Mouse (Mus musculus) stomach, embryonic 16.5 days (tissue): ENCODE measurements around the gene Metap1d. TPM values are rescaled to one million over a fixed set of nuclear protein-coding genes. Genes with fewer than 3 reads are reported as not detected.
A peak's percentile ranks its signal among the peaks of the same experiment; 100 is the strongest.

Experiments
- ATAC-seq: fragments of 200-750 bp; cut with Nextera tagmentation; 2 replicates; pipeline ENCODE4 v1.8.0; 2017; ENCODE audit warnings: moderate number of reproducible peaks, moderate TSS enrichment; ENCODE audit not compliant: insufficient read depth, low FRiP score
- H3K27ac ChIP-seq: fragments of 300-500 bp; sonication (generic); 2 replicates; pipeline ENCODE4 v1.5.1; 2014; ENCODE audit warnings: low read length
- H3K27me3 ChIP-seq: fragments of 300-500 bp; sonication (generic); 2 replicates; pipeline ENCODE4 v1.6.1; 2014; ENCODE audit warnings: low read length, control low read depth, mixed read lengths; ENCODE audit not compliant: control insufficient read depth, insufficient read depth
- H3K36me3 ChIP-seq: fragments of 300-500 bp; sonication (generic); 2 replicates; pipeline ENCODE4 v1.6.1; 2014; ENCODE audit warnings: low read length; ENCODE audit not compliant: control insufficient read depth, insufficient read depth
- H3K4me1 ChIP-seq: fragments of 300-500 bp; sonication (generic); 2 replicates; pipeline ENCODE4 v1.6.1; 2014; ENCODE audit warnings: low read length, control low read depth, mixed read lengths; ENCODE audit not compliant: control insufficient read depth, insufficient read depth
- H3K4me2 ChIP-seq: fragments of 300-500 bp; sonication (generic); 2 replicates; pipeline ENCODE4 v1.6.1; 2014; ENCODE audit warnings: low read depth, low read length, mixed read lengths
- H3K4me3 ChIP-seq: fragments of 300-500 bp; sonication (generic); replicated peaks from 2 replicates; pipeline ENCODE4 v1.5.1; 2014; ENCODE audit warnings: mild to moderate bottlenecking, low read length
- H3K9ac ChIP-seq: fragments of 300-500 bp; sonication (generic); 2 replicates; pipeline ENCODE4 v1.6.1; 2014; ENCODE audit warnings: low read length
- H3K9me3 ChIP-seq: fragments of 300-500 bp; sonication (generic); replicated peaks from 2 replicates; pipeline ENCODE4 v1.6.1; 2016; ENCODE audit warnings: low read length, control low read depth; ENCODE audit not compliant: control insufficient read depth
- WGBS: fragments of 180-500 bp; shearing (Covaris S2); extraction: QIAGEN DNeasy Blood & Tissue Kit; methylation state at CpG from one replicate; pipeline ENCODE4 v1.1.7; 2014; 5-methylcytosine and 5-hydroxymethylcytosine counted together
- polyA plus RNA-seq: library from polyadenylated mRNA; unstranded; fragments of >200 nt; fragmentation: Nextera tagmentation; extraction: Ambion mirVana; gene quantifications from 2 replicates; pipeline ENCODE4 v1.2.1, GENCODE M21; 2015

Metap1d gene
- polyA plus RNA-seq, 1 experiment from 2014 or later = 34.6 TPM

DNA sequence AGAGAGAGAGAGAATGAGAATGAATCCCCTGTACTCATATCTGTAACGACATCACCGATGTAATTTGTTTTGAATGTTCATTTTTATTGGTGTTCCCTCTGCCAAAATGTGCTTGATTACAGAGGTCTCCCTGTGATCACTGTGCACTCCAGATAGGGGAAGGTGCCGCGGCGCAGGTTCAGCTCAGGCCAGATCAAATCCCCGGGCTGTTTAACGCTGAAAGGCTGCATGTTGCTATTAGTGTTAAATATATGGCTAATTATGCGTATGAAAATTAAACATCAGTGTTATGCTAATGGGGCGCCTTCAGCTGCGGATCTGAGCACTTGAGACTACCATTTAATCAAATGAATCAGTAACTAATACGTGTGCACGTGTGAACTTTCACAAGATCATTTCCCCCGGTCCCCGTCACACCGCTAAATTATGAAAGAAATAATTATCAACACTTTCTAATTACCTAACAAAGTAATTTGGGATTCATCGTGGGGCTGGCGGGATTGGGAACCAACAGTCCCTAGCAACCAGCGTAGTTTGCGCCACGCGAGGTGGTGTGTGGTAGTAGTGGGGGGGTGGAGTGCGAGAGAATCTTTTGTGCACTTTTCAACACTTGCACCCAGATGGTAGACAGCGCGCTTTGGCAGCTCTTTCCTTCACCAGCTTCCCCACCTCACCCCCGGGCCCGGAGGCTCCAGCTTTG is 75.1 kb downstream of the Metap1d start, which contains the start of gene Dlx1:
Dlx1 (plus strand) TSS at position 100 of the 700 bp plus-strand sequence.
- no peak for ATAC-seq
- 3% methylated on average over 26 of the region's 26 CpGs for WGBS
- Histone ChIP-seq H3K4me3 (peak within 1 kb of the TSS; percentile 50), H3K27me3 (peaks cover 90% of the 10 kb centered on the region), H3K9me3 (no peaks in the 10 kb centered on the region), H3K36me3 (no peaks in the 10 kb centered on the region), H3K27ac (peak within 1 kb of the TSS; percentile 18; the same call in 1 of the 2 replicates), H3K9ac (peak within 1 kb of the TSS; percentile 39; the same call in 1 of the 2 replicates), H3K4me1 (peaks cover 8% of the 10 kb centered on the region), H3K4me2 (peak within 1 kb of the TSS; percentile 92)

DNA sequence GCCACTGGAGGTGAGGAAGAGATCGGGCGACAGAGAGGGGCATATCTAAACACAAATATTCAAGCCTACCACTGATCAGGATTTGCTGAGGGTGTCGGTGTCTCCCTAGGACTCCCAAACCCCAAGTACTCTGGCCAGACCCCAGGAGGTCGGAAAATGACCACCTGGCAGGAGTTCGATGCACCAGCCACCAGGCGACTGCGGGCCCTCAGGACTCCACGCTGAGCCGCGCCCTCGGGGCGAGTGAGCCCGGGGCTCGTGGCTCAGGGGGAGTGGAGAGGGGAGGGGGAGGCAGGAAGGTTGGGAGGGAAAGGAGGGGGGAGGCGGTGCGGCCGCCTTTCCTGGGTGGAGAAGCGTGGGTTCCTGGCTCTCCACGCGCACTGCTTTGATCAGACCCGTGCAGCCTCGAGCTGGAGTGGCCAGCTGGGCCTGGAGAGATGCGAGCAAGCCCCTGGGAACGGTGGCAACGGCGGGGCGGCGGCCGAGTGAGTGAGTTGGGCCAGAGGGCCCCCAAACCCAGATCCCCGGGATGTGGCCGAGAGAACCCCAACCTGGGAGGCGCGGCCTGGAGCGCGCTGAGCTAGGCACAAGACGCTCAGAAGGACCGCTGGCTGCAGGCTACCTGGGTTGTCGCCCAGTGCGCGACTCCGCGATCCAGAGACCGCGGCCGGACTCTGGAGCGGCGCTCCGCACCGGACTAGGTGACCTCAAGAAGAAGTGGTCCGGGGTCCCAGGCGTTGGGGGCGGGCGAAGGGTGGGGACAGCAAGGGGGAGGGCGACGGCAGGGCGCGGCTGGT is 75.8 kb downstream of the Metap1d start:
- Histone ChIP-seq H3K4me3 (peak overlapping the region; percentile 50), H3K36me3 (no peaks in the 10 kb centered on the region), H3K9me3 (no peaks in the 10 kb centered on the region), H3K27me3 (peaks cover 89% of the 10 kb centered on the region), H3K9ac (peak overlapping the region; percentile 54), H3K4me2 (peak overlapping the region; percentile 92), H3K27ac (peak overlapping the region; percentile 18; the same call in 1 of the 2 replicates), H3K4me1 (peaks cover 8% of the 10 kb centered on the region)
- ATAC-seq = peak; percentile 31; the same call in 1 of the 2 replicates
- 1% methylated on average over 57 of the region's 57 CpGs for WGBS

DNA sequence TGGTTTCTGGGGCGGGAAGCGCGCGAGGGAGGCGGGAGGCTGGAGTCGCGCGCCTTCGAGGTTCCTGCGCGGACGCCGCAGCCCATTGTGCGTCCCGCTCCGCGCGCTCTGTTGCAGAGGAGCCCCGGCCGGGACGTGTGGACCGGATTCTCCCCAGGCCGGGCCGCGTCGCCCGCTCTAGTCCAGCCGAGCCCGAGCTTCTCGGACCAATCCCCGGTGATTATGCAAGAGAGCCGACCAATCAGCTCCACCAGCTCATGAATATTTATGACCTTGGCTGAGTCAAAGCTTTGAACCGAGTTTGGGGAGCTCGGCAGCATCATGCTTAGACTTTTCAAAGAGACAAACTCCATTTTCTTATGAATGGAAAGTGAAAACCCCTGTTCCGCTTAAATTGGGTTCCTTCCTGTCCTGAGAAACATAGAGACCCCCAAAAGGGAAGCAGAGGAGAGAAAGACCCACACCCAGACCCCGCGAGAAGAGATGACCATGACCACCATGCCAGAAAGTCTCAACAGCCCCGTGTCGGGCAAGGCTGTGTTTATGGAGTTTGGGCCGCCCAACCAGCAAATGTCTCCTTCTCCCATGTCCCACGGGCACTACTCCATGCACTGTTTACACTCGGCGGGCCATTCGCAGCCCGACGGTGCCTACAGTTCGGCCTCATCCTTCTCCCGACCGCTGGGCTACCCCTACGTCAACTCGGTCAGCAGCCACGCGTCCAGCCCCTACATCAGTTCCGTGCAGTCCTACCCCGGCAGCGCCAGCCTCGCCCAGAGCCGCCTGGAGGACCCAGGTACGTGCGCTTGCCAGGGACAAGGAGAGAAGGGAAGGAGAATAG is 76.7 kb downstream of the Metap1d start:
- H3K9me3 ChIP-seq = no peaks in the 10 kb centered on the region
- peak overlapping the region; percentile 50 for H3K4me3 ChIP-seq
- ATAC-seq = peak; percentile 87
- H3K27me3 ChIP-seq = peaks cover 90% of the 10 kb centered on the region
- peak overlapping the region; percentile 54 for H3K9ac ChIP-seq
- peak overlapping the region; percentile 29; the same call in 1 of the 2 replicates for H3K27ac ChIP-seq
- peaks cover 8% of the 10 kb centered on the region for H3K4me1 ChIP-seq
- WGBS = under 1% methylated on average over 59 of the region's 60 CpGs
- peak overlapping the region; percentile 92 for H3K4me2 ChIP-seq
- no peaks in the 10 kb centered on the region for H3K36me3 ChIP-seq

DNA sequence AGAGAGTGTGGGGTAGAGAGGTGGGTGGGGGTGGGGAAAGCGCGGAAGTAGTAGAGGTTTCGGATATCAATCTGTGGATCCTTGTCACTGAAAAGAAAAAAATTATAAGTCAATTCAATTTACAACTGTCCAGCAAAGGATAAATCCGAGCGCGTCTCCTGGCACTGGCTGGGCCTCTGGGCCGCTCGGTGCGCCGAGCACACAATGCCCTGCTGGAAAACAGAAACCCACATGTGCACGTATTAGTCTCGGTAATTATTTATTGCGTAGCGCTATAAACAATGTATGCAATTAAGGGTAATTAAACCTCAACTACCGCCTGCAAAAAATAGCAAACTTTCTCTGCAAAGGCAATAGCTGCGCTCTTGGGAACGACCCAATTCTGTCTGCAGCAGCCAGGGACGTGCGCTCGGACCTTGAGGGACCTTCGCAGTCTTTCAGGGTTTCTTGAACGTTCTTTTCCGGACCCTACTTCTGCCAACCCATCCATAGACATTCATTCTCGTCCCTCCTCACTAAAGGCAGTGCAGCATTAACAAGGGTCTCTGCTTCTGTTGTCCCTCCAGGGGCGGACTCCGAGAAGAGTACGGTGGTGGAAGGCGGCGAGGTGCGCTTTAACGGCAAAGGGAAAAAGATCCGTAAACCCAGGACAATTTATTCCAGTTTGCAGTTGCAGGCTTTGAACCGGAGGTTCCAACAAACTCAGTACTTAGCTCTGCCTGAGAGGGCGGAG is 77.5 kb downstream of the Metap1d start:
- Histone ChIP-seq H3K4me3 (peak overlapping the region; percentile 50), H3K9ac (no peak overlapping the region), H3K9me3 (no peaks in the 10 kb centered on the region)

DNA sequence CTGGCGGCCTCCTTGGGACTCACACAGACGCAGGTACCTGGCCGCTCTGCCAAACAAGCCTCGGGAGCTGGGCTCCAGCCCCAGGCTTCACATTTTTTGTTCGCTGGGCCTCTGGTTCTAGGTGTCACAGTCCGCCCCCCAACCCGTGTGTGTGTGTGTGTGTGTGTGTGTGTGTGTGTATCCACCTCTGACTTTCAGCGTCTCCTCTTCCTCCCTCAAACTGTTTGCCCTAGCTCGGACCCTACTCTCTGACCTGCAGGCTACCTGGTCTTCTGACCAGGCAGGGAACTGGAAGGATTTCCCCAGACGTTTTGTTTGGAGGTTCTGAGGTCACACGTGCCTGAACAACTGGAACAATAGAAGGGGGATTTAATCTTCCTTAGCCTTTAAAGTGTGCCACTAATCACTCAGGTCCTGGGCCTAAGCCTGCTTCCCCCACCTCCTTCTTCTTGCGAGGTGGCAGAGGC is 78.1 kb downstream of the Metap1d start:
- H3K4me3 ChIP-seq = peak overlapping the region; percentile 50
- no peak overlapping the region for H3K4me2 ChIP-seq
- H3K27ac ChIP-seq = 0 out of 2 replicates have a peak overlapping the region, but pooled peaks have one; percentile 7
- H3K9me3 ChIP-seq = no peaks in the 10 kb centered on the region
- no peak overlapping the region for H3K9ac ChIP-seq
- no peak for ATAC-seq
- 2% methylated on average over 11 of the region's 12 CpGs for WGBS
- H3K36me3 ChIP-seq = no peaks in the 10 kb centered on the region
- peaks cover 87% of the 10 kb centered on the region for H3K27me3 ChIP-seq
- H3K4me1 ChIP-seq = peaks cover 8% of the 10 kb centered on the region

More for the DNA sequence above, 77.5 kb downstream of the Metap1d start:
- Histone ChIP-seq H3K36me3 (no peaks in the 10 kb centered on the region), H3K4me1 (peaks cover 8% of the 10 kb centered on the region), H3K27ac (0 out of 2 replicates have a peak overlapping the region, but pooled peaks have one; percentile 7), H3K27me3 (peaks cover 88% of the 10 kb centered on the region), H3K4me2 (peak overlapping the region; percentile 92; the same call in 1 of the 2 replicates)
- ATAC-seq = no peak
- 2% methylated on average over 34 of the region's 34 CpGs for WGBS

DNA sequence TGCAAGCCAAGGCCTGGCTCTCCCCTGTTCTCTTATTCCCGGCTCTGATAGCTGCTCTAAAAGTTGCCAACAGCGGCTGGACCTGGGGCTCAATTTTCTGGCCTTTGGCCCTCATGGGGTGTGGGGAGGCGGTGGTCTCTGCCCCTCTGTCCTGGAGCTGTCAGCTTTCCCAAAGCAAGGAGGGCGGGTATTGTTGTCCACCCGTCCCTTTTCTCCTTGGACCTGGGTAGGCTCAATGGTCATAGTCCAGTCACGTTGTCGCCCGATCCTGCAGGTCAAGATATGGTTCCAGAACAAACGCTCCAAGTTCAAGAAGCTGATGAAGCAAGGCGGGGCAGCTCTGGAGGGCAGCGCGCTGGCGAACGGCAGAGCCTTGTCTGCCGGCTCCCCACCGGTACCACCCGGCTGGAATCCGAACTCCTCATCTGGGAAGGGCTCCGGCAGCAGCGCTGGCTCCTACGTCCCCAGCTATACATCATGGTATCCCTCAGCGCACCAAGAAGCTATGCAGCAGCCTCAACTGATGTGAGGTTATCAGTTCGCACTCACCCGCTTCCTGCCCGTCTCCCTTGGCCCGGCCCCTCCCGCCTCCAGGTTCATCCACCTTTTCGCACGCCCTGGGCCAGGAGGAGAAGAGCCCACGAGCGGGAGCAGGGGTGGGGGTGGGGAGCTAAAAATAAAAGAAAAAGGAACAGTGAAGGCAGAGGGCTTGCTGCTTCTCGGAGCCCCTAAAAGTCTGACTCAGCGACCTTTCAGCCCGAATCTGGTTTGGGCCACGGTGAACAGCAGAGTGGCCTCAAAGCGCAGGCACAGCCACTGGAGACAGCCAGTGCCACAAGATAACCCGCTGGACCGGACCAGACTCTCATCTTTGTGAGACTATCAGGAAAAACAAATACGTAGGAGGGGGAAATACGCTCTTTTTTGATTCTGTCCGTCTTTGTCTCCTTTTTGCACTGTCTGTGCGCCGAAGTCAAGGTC is 79.2 kb downstream of the Metap1d start:
- no peak overlapping the region for H3K27ac ChIP-seq
- 1% methylated on average over 43 of the region's 43 CpGs for WGBS
- H3K4me1 ChIP-seq = peaks cover 8% of the 10 kb centered on the region

DNA sequence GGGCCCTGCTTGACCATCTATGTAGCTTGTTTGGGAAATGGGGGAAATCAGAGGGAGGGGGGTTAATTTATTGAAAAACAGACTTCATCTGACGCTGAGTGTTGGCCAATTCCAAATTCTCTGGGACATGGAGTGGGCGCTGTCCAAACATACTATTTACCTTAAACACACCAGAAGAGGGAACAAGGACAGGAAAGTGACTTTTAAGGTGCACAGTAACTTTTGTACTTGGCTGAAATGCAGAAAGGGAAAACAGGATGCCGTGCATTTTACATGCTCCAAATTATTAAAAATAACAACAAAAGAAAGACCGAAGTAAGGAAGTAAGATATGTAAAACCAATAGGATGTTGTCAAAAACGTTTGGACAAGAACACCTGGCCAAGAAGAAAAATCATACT is 80.0 kb downstream of the Metap1d start:
- no peaks in the 10 kb centered on the region for H3K9me3 ChIP-seq
- H3K4me1 ChIP-seq = peaks cover 8% of the 10 kb centered on the region
- no peak for ATAC-seq
- H3K27me3 ChIP-seq = peaks cover 92% of the 10 kb centered on the region
- no peak overlapping the region for H3K27ac ChIP-seq
- no peak overlapping the region for H3K4me3 ChIP-seq
- no peaks in the 10 kb centered on the region for H3K36me3 ChIP-seq
- 10% methylated on average over 5 of the region's 5 CpGs for WGBS
- H3K4me2 ChIP-seq = 0 out of 2 replicates have a peak overlapping the region, but pooled peaks have one; percentile 13
- H3K9ac ChIP-seq = no peak overlapping the region

More for the DNA sequence above, 79.2 kb downstream of the Metap1d start:
- H3K27me3 ChIP-seq = peaks cover 87% of the 10 kb centered on the region
- no peak overlapping the region; the same call in 1 of the 2 replicates for H3K9ac ChIP-seq
- H3K4me3 ChIP-seq = peak overlapping the region; percentile 20
- no peaks in the 10 kb centered on the region for H3K36me3 ChIP-seq
- H3K4me2 ChIP-seq = no peak overlapping the region
- no peaks in the 10 kb centered on the region for H3K9me3 ChIP-seq
- ATAC-seq = no peak
